Mouse (Mus musculus): ENCODE results near the gene Gata5.

Gene Gata5

DNA sequence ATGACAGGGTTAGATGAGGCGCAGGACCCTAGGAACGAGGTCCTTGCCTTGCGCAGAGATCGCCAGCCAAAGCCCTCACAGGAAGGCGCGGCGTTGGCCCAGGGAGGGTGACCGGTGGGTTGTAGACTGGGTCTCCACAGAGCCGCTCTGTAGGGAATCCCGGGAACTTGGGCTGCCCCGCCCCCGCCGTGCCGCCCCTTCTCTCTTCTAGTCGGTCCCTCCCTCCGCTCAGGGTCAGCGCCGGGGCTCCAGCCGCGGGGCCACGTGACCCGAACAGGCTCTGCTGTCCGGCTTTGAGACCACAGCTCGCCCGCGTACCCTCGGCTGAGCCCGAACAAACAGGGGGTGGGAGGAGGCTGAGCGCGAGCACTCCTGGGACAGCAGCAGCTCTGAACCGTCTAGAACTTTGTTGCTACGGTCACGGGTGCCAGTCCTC, at the start of gene Gata5:
TSS of gene Gata5 (minus strand) at position 149 of the 436 bp plus-strand sequence.
- no peak for DNase-seq (ENCODE audit: low read depth, low spot score)

- no peak for DNase-seq (ENCODE audit: low read depth, low spot score)
Observed at GRCm38 (mm10) chr2:180376730-180377129, 42.2 kb upstream of the Gata5 start.

DNA sequence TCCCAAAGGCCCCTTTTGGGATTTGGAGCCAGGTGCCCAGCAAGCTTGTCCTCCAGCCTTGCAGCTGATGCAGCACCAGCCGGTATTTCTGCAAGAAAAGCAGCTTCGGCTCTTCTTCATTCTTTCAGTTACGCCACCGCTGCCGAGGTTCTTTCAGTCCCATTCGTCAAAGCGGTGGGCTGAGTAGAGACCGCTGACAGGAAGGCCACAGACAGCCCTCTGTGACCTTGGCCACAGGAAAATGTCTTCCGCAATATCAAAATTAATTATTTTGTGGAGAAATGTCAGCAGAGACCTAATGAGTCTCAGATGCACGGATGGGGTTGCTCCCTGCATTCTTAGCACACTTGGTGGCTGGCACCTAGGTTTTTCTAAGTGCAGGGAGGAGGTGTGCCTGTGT, 38.8 kb upstream of the Gata5 start:
- no peak for DNase-seq (ENCODE audit: low read depth, low spot score)

DNA sequence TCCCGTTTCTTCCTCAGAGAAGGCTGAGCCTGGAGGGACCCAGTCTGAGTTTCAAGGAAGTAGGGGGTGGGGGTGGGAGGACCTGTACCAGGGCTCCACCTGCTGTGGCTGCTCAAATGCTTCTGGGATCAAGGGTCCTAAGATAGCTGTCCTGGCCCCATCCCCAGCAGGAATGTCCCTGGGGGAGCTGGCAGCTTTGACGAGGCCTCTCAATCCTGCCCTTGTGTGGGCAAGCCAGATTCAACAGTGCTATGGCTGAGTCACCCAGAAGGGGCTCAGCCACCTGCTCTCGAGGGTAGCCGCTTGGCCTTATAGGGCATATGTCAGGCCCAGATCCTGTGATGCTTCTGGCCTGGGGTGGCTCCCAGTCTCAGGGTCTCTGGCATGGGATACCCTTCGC, 33.9 kb upstream of the Gata5 start:
- no peak for DNase-seq (ENCODE audit: low read depth, low spot score)

GRCm38 (mm10) chr2:180367350-180367749, 32.9 kb upstream of the Gata5 start:
- DNase-seq (ENCODE audit: low read depth, low spot score) = no peak

- no peak for DNase-seq (ENCODE audit: low read depth, low spot score)
Observed at GRCm38 (mm10) chr2:180363434-180363720, 28.9 kb upstream of the Gata5 start.

DNA sequence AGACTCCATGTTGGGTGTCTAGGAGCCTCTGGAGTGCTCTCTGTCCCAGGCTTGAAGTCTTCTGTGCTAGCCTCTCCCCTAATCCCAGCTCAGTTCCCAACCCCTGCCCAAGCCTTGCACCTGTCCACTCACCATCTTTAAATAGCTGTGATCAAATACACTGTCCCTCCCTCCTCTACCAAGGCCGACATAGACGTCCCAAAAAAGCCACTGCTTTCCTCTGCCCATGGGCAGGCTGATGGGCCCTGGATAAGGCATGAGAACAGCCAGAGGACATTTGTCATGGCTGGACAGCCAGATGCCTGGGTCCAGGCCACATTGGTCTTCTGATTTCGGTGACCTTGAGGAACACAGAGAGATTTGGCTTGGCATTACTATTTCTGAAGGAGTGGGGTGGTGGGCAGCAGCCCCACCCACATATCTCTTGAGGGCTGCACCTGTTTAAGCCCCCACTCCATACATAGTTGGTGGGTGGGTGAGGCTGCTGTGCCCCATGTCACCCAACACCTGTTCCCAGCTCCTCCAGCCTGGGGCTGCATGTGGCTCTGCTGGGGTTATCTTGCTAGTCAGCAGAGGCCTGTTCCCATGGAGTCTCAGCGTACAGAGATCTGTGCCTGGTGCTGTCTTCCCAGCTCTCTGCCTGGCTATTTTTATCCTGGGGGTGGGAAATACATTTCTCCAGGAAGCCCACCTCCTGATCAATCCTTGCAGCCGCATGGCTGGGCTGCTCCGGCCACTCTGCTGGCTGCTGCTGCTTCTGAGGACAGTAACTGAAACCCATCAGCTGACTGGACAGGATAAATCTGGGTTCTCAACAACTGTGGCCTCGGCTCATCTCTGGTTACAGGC, 28.3 kb upstream of the Gata5 start:
- no peak for DNase-seq (ENCODE audit: low read depth, low spot score)

- DNase-seq (ENCODE audit: low read depth, low spot score) = no peak
Observed at GRCm38 (mm10) chr2:180359062-180359461, 24.6 kb upstream of the Gata5 start.

GRCm38 (mm10) chr2:180353338-180353737, 18.8 kb upstream of the Gata5 start:
- no peak for DNase-seq (ENCODE audit: low read depth, low spot score)

DNA sequence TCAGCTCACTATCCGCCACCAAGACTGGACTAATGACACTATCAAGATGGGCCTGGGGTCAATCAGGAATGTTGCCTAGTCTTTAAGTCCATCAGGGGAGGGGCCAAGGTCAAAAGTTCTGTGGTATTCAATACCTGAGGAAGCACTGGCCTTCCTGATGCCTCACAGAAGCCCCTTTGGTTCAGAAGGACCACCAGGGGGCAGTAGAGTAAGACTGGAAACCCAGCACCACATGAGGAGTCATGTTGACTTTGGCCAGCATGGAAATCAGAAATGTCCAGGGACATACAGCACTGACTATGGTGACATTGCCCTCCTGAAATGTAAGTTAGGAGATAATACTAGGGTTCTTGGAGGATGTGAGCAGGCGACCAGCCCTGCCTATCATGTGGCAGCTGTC, 16.2 kb upstream of the Gata5 start:
- DNase-seq (ENCODE audit: low read depth, low spot score) = no peak

- DNase-seq (ENCODE audit: low read depth, low spot score) = peak; percentile 73
Observed at GRCm38 (mm10) chr2:180346820-180347497, 12.5 kb upstream of the Gata5 start.

DNA sequence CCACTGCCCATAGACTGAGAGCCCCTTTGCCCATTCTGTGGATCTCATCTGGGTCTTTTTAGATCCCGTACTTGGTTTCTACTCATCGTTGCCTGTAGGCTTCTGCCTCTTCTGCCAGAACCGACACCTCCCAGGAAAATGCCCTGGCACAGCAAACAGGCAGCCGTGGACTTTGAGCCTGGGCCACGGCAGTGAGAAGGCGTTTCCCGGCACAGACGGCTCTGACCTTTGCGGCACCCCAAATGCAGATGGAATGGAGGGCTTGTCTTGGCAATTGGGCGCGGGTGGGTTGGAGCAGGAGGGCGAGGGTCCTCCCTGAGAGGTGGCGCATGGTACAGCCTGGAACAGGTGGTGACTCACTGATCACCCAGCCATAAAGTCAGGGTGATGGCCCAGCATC, 8.6 kb upstream of the Gata5 start:
- DNase-seq (ENCODE audit: low read depth, low spot score) = no peak

DNA sequence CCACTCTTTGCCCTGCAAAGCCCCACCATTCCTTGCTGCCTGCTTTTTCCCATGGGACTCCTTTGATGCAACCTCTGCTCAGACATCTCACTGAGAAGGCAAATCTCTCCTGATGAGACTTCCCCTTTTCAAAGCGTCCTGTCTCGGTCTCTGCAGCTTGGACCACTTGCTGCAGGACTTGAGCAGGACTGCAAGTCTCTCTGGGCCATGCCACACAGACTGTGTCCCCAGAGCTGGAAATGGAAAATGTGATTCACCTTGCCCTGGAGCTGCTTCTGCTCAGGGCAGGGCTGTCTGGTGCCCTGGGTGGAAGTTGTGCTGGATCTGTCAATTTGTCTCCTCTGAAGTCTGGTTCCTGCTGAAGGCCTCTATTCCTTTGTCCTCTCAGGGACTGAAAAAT, 7.7 kb upstream of the Gata5 start:
- DNase-seq (ENCODE audit: low read depth, low spot score) = no peak

DNA sequence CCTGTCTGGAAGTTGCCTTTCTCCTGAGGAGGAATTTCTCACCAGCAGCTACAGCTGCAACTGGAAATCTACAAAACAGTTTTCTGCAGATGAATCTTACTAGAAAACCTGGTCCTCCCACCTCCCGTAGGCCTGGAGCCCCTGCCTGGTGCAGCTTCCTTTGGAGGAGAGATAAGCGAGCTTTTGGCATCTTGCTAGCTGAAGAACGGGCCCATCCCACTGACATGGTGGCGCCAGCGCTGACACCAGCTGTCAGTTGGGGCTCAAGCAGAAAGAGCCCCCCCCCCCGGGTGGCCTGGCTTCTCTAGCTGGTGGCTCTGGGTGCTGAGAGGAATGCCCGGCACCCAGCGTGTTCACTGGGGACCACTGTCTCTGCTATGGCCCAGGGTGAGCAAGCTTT, 6.7 kb upstream of the Gata5 start:
- DNase-seq (ENCODE audit: low read depth, low spot score) = no peak

- no peak for DNase-seq (ENCODE audit: low read depth, low spot score)
Observed at GRCm38 (mm10) chr2:180339886-180340285, 5.4 kb upstream of the Gata5 start.

- DNase-seq (ENCODE audit: low read depth, low spot score) = no peak
Observed at GRCm38 (mm10) chr2:180333778-180334550, 535 bp downstream of the Gata5 start.

DNA sequence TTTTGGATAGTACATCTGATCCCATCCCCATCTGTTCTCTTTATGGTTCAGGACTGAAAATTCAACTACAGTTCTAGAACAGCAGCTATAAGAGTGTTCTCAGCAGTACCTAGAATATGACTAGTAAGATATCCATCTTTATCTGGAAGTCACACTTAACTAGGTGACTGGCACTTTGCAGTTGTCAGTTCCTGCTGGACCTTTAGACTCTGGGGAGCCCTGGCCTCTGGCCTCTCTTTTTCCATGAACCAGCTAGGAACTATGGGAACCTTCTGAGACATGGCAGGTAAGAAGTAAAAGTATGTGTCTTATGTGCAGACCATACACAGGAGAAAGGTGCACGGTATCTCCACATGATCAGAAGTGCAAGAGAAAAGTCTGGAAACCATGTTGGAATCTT, 5.0 kb downstream of the Gata5 start:
- no peak for DNase-seq (ENCODE audit: low read depth, low spot score)

DNA sequence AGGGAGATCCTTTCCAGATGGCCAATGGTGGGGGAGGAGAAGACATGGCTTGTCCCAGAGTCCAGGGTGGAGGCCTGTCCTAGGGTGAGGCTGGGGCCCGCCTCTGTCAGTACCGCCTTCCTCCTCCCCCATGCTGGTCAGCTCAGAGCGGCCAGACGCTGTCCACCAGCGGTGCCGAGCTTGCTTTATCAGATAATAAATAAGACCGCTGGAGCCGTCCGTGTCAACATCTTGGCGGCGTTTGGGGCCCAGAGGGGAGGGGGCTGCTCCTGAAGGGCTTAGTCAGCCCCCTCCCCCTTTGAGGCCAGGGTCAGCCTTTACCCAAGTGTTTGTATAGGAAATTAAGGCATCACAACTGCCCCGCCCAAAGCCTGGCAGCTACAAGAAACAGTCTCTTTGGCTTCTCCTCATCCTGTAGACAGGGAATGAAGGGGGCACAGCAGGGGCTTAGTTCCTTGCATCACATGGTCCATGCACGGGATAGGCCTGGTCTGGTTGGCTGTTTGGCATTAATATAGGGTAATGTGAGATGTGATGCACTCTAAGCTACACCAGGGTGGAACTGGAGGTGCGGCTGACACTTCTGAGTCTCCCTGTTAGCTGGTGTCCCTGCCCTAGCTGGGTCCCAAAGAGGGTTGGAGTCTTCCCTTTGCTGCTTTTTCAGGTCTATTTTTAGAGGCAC, 11.7 kb downstream of the Gata5 start:
- no peak for DNase-seq (ENCODE audit: low read depth, low spot score)

DNA sequence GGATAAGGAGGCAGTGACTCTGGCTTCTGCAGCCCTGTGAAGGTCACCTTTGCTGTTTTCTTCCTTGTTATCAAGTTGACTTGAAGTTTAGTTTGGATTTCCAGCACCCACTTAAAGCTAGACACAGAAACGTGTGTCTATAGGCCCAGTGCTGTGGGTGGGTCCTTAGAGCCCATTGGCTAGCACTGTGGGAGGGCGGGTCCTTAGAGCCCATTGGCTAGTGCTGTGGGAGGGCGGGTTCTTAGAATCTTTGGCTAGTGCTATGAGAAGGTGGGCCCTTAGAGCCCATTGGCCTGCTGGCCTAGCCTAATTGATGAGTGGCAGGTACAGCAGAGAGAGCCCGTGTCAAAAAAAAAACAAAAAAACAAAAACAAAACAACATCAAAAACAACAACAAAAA, 14.3 kb downstream of the Gata5 start:
- no peak for DNase-seq (ENCODE audit: low read depth, low spot score)

DNA sequence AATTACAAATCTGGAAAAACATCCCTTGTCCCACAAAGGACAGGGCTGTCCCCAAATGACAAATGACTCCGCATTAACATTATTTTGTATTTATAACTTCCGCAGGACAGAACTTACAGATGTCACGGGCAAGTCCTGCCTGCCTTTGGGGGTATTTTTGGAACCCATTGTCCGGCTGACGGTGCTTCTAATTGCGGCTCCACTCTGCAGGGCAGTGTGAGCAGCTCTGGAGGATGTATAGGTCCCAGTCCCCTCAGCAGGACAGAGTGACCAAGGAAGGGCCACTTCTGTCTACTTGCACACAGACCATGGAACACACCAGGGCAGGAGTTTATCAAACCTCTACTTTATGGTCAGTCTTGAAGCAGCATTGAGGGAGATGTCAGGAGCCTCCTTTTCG, 16.9 kb downstream of the Gata5 start:
- DNase-seq (ENCODE audit: low read depth, low spot score) = no peak

DNA sequence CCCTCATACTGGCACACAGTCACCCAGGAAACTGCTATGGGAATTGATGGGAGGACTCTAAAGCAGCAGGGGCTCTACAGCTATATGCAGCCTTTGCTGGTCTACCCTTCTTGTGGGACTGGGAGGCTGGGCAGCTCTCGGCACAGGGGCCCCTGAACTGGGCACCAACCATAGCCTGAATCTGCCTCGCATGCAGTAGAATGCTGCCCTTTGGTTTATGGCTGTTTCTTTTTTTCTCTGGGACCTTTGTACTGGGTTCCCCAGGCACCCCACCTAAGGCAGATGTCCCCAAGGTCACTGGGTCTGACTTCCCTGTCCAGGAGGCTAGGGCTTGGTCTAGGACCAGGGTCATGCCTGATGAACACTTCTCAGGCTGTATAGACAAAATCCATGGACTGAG, 20.2 kb downstream of the Gata5 start:
- no peak for DNase-seq (ENCODE audit: low read depth, low spot score)

GRCm38 (mm10) chr2:180311147-180311546, 23.4 kb downstream of the Gata5 start:
- no peak for DNase-seq (ENCODE audit: low read depth, low spot score)
